8 mouse cellular contexts compared by ENCODE assay signal in genomic region chr4:154170021-154170420, GRCm38 (mm10). TPM values are rescaled to one million over a fixed set of nuclear protein-coding genes. Genes with fewer than 3 reads are reported as not detected.
DNase-seq lines count a peak whose midpoint lies in the region; ATAC-seq and TF ChIP-seq lines count a peak whose summit lies in the region.

No protein-coding gene starts in this region.

- no peaks in the 10 kb centered on the region for H3K36me3 ChIP-seq in neural tube, embryonic 11.5 days (ENCODE audit: control insufficient read depth, insufficient read depth, low read length)
- H3K36me3 ChIP-seq in liver, embryonic 14.5 days (replicated peaks; ENCODE audit: control insufficient read depth, insufficient read depth, low read depth) = no peaks in the 10 kb centered on the region

- H3K27me3 ChIP-seq in neural tube, embryonic 11.5 days (ENCODE audit: control insufficient read depth, insufficient read depth, low read length) = peaks cover 15% of the 10 kb centered on the region
- peaks cover 50% of the 10 kb centered on the region for H3K27me3 ChIP-seq in liver, embryonic 14.5 days (ENCODE audit: control insufficient read depth, insufficient read depth, low read length)

- TF ChIP-seq EP300 in liver, embryonic 14.5 days (IDR thresholded peaks at IDR 0.05; ENCODE audit: low read depth) = no peak

- no peaks in the 10 kb centered on the region for H3K9me3 ChIP-seq in neural tube, embryonic 11.5 days (ENCODE audit: control insufficient read depth, low read length)
- no peaks in the 10 kb centered on the region for H3K9me3 ChIP-seq in liver, embryonic 14.5 days (ENCODE audit: control insufficient read depth, low read length)

- no peak for DNase-seq in gastrocnemius, adult 2 months
- DNase-seq in gastrocnemius, adult 18-20 months (ENCODE audit: low spot score) = no peak
- DNase-seq in neural tube, embryonic 11.5 days (ENCODE audit: low spot score) = no peak
- no peak for DNase-seq in neural tube, embryonic 10.5 days (ENCODE audit: extremely low spot score, low spot score)
- no peak for DNase-seq in liver, embryonic 14.5 days (ENCODE audit: low read depth in 3 of 3, low spot score in 3 of 3)
- no peak for DNase-seq in spleen, adult 18-20 months

- peak overlapping the region; percentile 71 for H3K4me3 ChIP-seq in gastrocnemius, adult 2 months
- peak overlapping the region; percentile 59 for H3K4me3 ChIP-seq in neural tube, embryonic 11.5 days (ENCODE audit: low read depth, low read length)
- peak overlapping the region; percentile 29 to 37; a peak in 2 of 4 replicates for H3K4me3 ChIP-seq in liver, embryonic 14.5 days (ENCODE audit: insufficient read depth in 1 of 2, low read depth in 2 of 2, low read length in 2 of 2)

- TF ChIP-seq CTCF in gastrocnemius, adult 2 months (IDR thresholded peaks at IDR 0.05) = no peak
- TF ChIP-seq CTCF in liver, embryonic 14.5 days (IDR thresholded peaks at IDR 0.05; ENCODE audit: low read depth) = no peak

- ATAC-seq in neural tube, embryonic 11.5 days (ENCODE audit: insufficient read depth, low FRiP score, low TSS enrichment) = peak; percentile 17; the same call in 1 of the 2 replicates
- no peak for ATAC-seq in liver, embryonic 14.5 days (ENCODE audit: insufficient read depth)
- no peak for ATAC-seq in megakaryocyte progenitor cell, adult 5-6 weeks (replicated peaks; ENCODE audit: poor library complexity)
- no peak for ATAC-seq in activated CD4-positive, CD25-positive, alpha-beta regulatory T cell, adult 4 months

- peaks cover 24% of the 10 kb centered on the region for H3K4me1 ChIP-seq in neural tube, embryonic 11.5 days (ENCODE audit: control insufficient read depth, insufficient read depth, low read length)
- no peaks in the 10 kb centered on the region for H3K4me1 ChIP-seq in liver, embryonic 14.5 days (replicated peaks; ENCODE audit: control insufficient read depth in 2 of 2, insufficient read depth in 2 of 2, low read length in 1 of 2)

- H3K9ac ChIP-seq in neural tube, embryonic 11.5 days (ENCODE audit: low read length) = no peak overlapping the region; the same call in 1 of the 2 replicates
- no peak overlapping the region for H3K9ac ChIP-seq in liver, embryonic 14.5 days (replicated peaks)

- 0% methylated on average over 15 of the region's 15 CpGs for WGBS in neural tube, embryonic 11.5 days
- 4% methylated on average over 15 of the region's 15 CpGs for WGBS in liver, embryonic 14.5 days (ENCODE audit: insufficient replicate concordance)

- H3K27ac ChIP-seq in gastrocnemius, adult 2 months = no peak overlapping the region
- H3K27ac ChIP-seq in neural tube, embryonic 11.5 days (ENCODE audit: low read depth, low read length) = no peak overlapping the region
- no peak overlapping the region for H3K27ac ChIP-seq in liver, embryonic 14.5 days

- intact Hi-C loops in gastrocnemius, adult 2 months (cut with DNase I) = no loop called here

- peak overlapping the region; percentile 100 for H3K4me2 ChIP-seq in neural tube, embryonic 11.5 days (ENCODE audit: low read depth)
- peak overlapping the region; percentile 42 for H3K4me2 ChIP-seq in liver, embryonic 14.5 days (ENCODE audit: low read depth)

RNA-seq across cellular contexts. Expression of gene Megf6, which starts 0.5 kb away (rescaled TPM):
- total RNA-seq in gastrocnemius, adult 2 months (2021) = under 1 TPM; 0.15 to 0.70 TPM
- total RNA-seq in gastrocnemius, adult 18-20 months (2021) = under 1 TPM; 0.25 to 0.40 TPM
- polyA plus RNA-seq in neural tube, embryonic 11.5 days (2014; fragmentation: Nextera tagmentation; extraction: Ambion mirVana) = 22.1 and 22.7 TPM in 2 replicates
- polyA plus RNA-seq in liver, embryonic 14.5 days (2012; rRNA removed) = 0.77 and 1.1 TPM in 2 replicates
- 0.83 and 1.0 TPM in 2 replicates for polyA plus RNA-seq in liver, embryonic 14.5 days (2014; fragmentation: Nextera tagmentation; extraction: Ambion mirVana)
- total RNA-seq in megakaryocyte progenitor cell, adult 5-6 weeks (2015) = not detected in 2 replicates
- total RNA-seq in megakaryocyte progenitor cell, adult 5-6 weeks (2017) = 0.12 and 0.17 TPM in 2 replicates
- not detected for polyA plus RNA-seq in activated CD4-positive, CD25-positive, alpha-beta regulatory T cell, adult 4 months (2017; shearing (Covaris generic))

RNA-seq across cellular contexts. Expression of gene Tprgl, which starts 9.6 kb away (rescaled TPM):
- 100 to 1,000 TPM in 1 of 2 experiments, 10 to 100 TPM in 1; 86.9 to 109 TPM for total RNA-seq in gastrocnemius, adult 2 months (2021)
- 100 to 1,000 TPM in 1 of 2 experiments, 10 to 100 TPM in 1; 93.9 to 108 TPM for total RNA-seq in gastrocnemius, adult 18-20 months (2021)
- polyA plus RNA-seq in neural tube, embryonic 11.5 days (2014; fragmentation: Nextera tagmentation; extraction: Ambion mirVana) = 145 and 153 TPM in 2 replicates
- 57.9 and 72.6 TPM in 2 replicates for polyA plus RNA-seq in liver, embryonic 14.5 days (2012; rRNA removed)
- polyA plus RNA-seq in liver, embryonic 14.5 days (2014; fragmentation: Nextera tagmentation; extraction: Ambion mirVana) = 153 and 166 TPM in 2 replicates
- 41.9 and 43.8 TPM in 2 replicates for total RNA-seq in megakaryocyte progenitor cell, adult 5-6 weeks (2015)
- total RNA-seq in megakaryocyte progenitor cell, adult 5-6 weeks (2017) = 22.9 and 32.9 TPM in 2 replicates
- 10 to 100 TPM; 24.7 to 26.7 TPM for polyA plus RNA-seq in activated CD4-positive, CD25-positive, alpha-beta regulatory T cell, adult 4 months (2017; shearing (Covaris generic))

RNA-seq across cellular contexts. Expression of gene Wrap73, which starts 27.8 kb away (rescaled TPM):
- 10 to 100 TPM; 10.6 to 10.8 TPM for total RNA-seq in gastrocnemius, adult 2 months (2021)
- total RNA-seq in gastrocnemius, adult 18-20 months (2021) = 10 to 100 TPM; 12.0 to 12.9 TPM
- polyA plus RNA-seq in neural tube, embryonic 11.5 days (2014; fragmentation: Nextera tagmentation; extraction: Ambion mirVana) = 43.8 and 45.5 TPM in 2 replicates
- polyA plus RNA-seq in liver, embryonic 14.5 days (2012; rRNA removed) = 15.8 and 19.6 TPM in 2 replicates
- 25.9 and 26.2 TPM in 2 replicates for polyA plus RNA-seq in liver, embryonic 14.5 days (2014; fragmentation: Nextera tagmentation; extraction: Ambion mirVana)
- total RNA-seq in megakaryocyte progenitor cell, adult 5-6 weeks (2015) = 9.9 and 11.9 TPM in 2 replicates
- total RNA-seq in megakaryocyte progenitor cell, adult 5-6 weeks (2017) = 9.1 and 13.0 TPM in 2 replicates
- polyA plus RNA-seq in activated CD4-positive, CD25-positive, alpha-beta regulatory T cell, adult 4 months (2017; shearing (Covaris generic)) = 10 to 100 TPM; 24.9 to 31.7 TPM

RNA-seq across cellular contexts. Expression of gene Trp73, which starts 30.0 kb away (rescaled TPM):
- total RNA-seq in gastrocnemius, adult 2 months (2021) = not detected
- not detected for total RNA-seq in gastrocnemius, adult 18-20 months (2021)
- polyA plus RNA-seq in neural tube, embryonic 11.5 days (2014; fragmentation: Nextera tagmentation; extraction: Ambion mirVana) = 0.31 and 0.35 TPM in 2 replicates
- 0.01 TPM in 2 replicates for polyA plus RNA-seq in liver, embryonic 14.5 days (2012; rRNA removed)
- polyA plus RNA-seq in liver, embryonic 14.5 days (2014; fragmentation: Nextera tagmentation; extraction: Ambion mirVana) = 0.06 TPM in 1 of 2 replicates, not detected in the other
- total RNA-seq in megakaryocyte progenitor cell, adult 5-6 weeks (2015) = not detected in 2 replicates
- not detected in 2 replicates for total RNA-seq in megakaryocyte progenitor cell, adult 5-6 weeks (2017)
- not detected for polyA plus RNA-seq in activated CD4-positive, CD25-positive, alpha-beta regulatory T cell, adult 4 months (2017; shearing (Covaris generic))
